Mouse (Mus musculus) heart, adult 9 months (tissue): ENCODE results near the gene Brca1.
"Not testable (repeated sequence)": the region's sequence is repeated elsewhere in the genome, so short reads cannot be mapped to it uniquely, and the experiment has no call there.

Experiments
- DNase-seq, 2 experiments: peaks; one replicate each; pipeline ENCODE4 v3.0.0; 2022; ENCODE audit warnings: low spot score in 2 of 2

Gene Brca1

GRCm38 (mm10) chr11:101543533-101543932 is 8.2 kb downstream of the Brca1 start:
- no peak for DNase-seq

- DNase-seq, result no peak
Observed at GRCm38 (mm10) chr11:101526686-101527085, 25.1 kb downstream of the Brca1 start.

GRCm38 (mm10) chr11:101525936-101526595 is 25.7 kb downstream of the Brca1 start:
- DNase-seq, result no peak

GRCm38 (mm10) chr11:101525056-101525455 is 26.7 kb downstream of the Brca1 start:
- no peak for DNase-seq

- DNase-seq, result no peak
Observed at GRCm38 (mm10) chr11:101524446-101524845, 27.3 kb downstream of the Brca1 start.

- no peak for DNase-seq
Observed at GRCm38 (mm10) chr11:101519364-101519763, 32.4 kb downstream of the Brca1 start.

GRCm38 (mm10) chr11:101518937-101519336 is 32.8 kb downstream of the Brca1 start:
- no peak for DNase-seq

GRCm38 (mm10) chr11:101507090-101507489 is 44.7 kb downstream of the Brca1 start:
- no peak for DNase-seq

GRCm38 (mm10) chr11:101506269-101506780 is 45.4 kb downstream of the Brca1 start:
- no peak for DNase-seq

- no peak for DNase-seq
Observed at GRCm38 (mm10) chr11:101486126-101486525, 65.6 kb downstream of the Brca1 start.

- DNase-seq, result no peak
Observed at GRCm38 (mm10) chr11:101485509-101486028, 66.2 kb downstream of the Brca1 start.

GRCm38 (mm10) chr11:101484814-101485213 is 66.9 kb downstream of the Brca1 start:
- no peak for DNase-seq

- no peak for DNase-seq
Observed at GRCm38 (mm10) chr11:101484245-101484644, 67.5 kb downstream of the Brca1 start.

- no peak for DNase-seq
Observed at GRCm38 (mm10) chr11:101483804-101484203, 68.0 kb downstream of the Brca1 start.

- no peak for DNase-seq
Observed at GRCm38 (mm10) chr11:101480912-101481311, 70.8 kb downstream of the Brca1 start.

- no peak for DNase-seq
Observed at GRCm38 (mm10) chr11:101479171-101479635, 72.6 kb downstream of the Brca1 start.

- no peak for DNase-seq
Observed at GRCm38 (mm10) chr11:101477552-101478211, 74.1 kb downstream of the Brca1 start.

GRCm38 (mm10) chr11:101477194-101477551 is 74.6 kb downstream of the Brca1 start:
- no peak for DNase-seq

- not testable (repeated sequence) for DNase-seq
Observed at GRCm38 (mm10) chr11:101476361-101476760, 75.4 kb downstream of the Brca1 start.

GRCm38 (mm10) chr11:101474298-101474697 is 77.5 kb downstream of the Brca1 start:
- no peak for DNase-seq

GRCm38 (mm10) chr11:101473686-101474085 is 78.1 kb downstream of the Brca1 start:
- not testable (repeated sequence) for DNase-seq

- DNase-seq, result no peak
Observed at GRCm38 (mm10) chr11:101472336-101472735, 79.4 kb downstream of the Brca1 start.

- DNase-seq, result no peak
Observed at GRCm38 (mm10) chr11:101471926-101472325, 79.8 kb downstream of the Brca1 start.
